Comparison of ENCODE assay signal across 22 mouse cellular contexts in genomic region chr6:100616133-100616532, GRCm38 (mm10). TPM values are rescaled to one million over a fixed set of nuclear protein-coding genes. Genes with fewer than 3 reads are reported as not detected.
A peak's percentile ranks its signal among the peaks of the same experiment; 100 is the strongest.
DNase-seq lines count a peak whose midpoint lies in the region; ATAC-seq and TF ChIP-seq lines count a peak whose summit lies in the region.
"Had no signal": no experiment of that assay in that cellular context is flagged by ENCODE, and none has a peak within 500 bp of the region (broad histone marks: within the 10 kb centered on the region; RNA-seq: fewer than 3 reads in every experiment).

No protein-coding gene starts in this region.

- no peak for DNase-seq in liver, postnatal 0 days
- DNase-seq in liver = no peak
- peak; percentile 69 for DNase-seq in midbrain, embryonic 11.5 days (ENCODE audit: low spot score, missing footprints)
- no peak for DNase-seq in adrenal gland, adult 18-20 months (ENCODE audit: low spot score in 2 of 2)
- no peak for DNase-seq in embryo, embryonic 9.5 days (ENCODE audit: extremely low spot score)
- DNase-seq: adrenal gland, postnatal 10 days; adrenal gland, postnatal 36 days; cerebellum, adult 18-20 months; cerebellum, adult 9-10 months; cerebellum, postnatal 14 days; gastrocnemius, postnatal 25 days had no signal

- ATAC-seq in liver, postnatal 0 days = peak; percentile 72
- no peak for ATAC-seq in midbrain, embryonic 11.5 days (ENCODE audit: low FRiP score)
- no peak for ATAC-seq in midbrain, embryonic 13.5 days
- peak; percentile 89 for ATAC-seq in granulocyte monocyte progenitor cell, adult 5-6 weeks (replicated peaks; ENCODE audit: poor library complexity, severe bottlenecking)
- ATAC-seq: activated CD4-positive, CD25-positive, alpha-beta regulatory T cell, adult 4 months; forebrain, embryonic 15.5 days had no signal

- no peaks in the 10 kb centered on the region for H3K9me3 ChIP-seq in liver, postnatal 0 days (ENCODE audit: low read length)
- H3K9me3 ChIP-seq in midbrain, embryonic 11.5 days (ENCODE audit: control insufficient read depth, low read length) = no peaks in the 10 kb centered on the region
- H3K9me3 ChIP-seq in midbrain, embryonic 13.5 days = no peaks in the 10 kb centered on the region
- H3K9me3 ChIP-seq: embryonic facial prominence, embryonic 10.5 days; embryonic facial prominence, embryonic 13.5 days; forebrain, embryonic 12.5 days; forebrain, embryonic 15.5 days; hindbrain, embryonic 12.5 days; hindbrain, embryonic 15.5 days had no signal

- no peak overlapping the region for H3K9ac ChIP-seq in liver, postnatal 0 days (replicated peaks)
- H3K9ac ChIP-seq in midbrain, embryonic 11.5 days (ENCODE audit: low read length) = no peak overlapping the region
- no peak overlapping the region for H3K9ac ChIP-seq in midbrain, embryonic 13.5 days (replicated peaks)
- H3K9ac ChIP-seq: embryonic facial prominence, embryonic 13.5 days; forebrain, embryonic 12.5 days; forebrain, embryonic 15.5 days; hindbrain, embryonic 12.5 days; hindbrain, embryonic 15.5 days had no signal

- no peaks in the 10 kb centered on the region for H3K36me3 ChIP-seq in liver, postnatal 0 days (replicated peaks; ENCODE audit: insufficient read depth, low read length)
- H3K36me3 ChIP-seq in midbrain, embryonic 11.5 days (ENCODE audit: control insufficient read depth, insufficient read depth, low read length) = no peaks in the 10 kb centered on the region
- no peaks in the 10 kb centered on the region for H3K36me3 ChIP-seq in midbrain, embryonic 13.5 days
- H3K36me3 ChIP-seq: embryonic facial prominence, embryonic 13.5 days; forebrain, embryonic 15.5 days; hindbrain, embryonic 12.5 days; hindbrain, embryonic 15.5 days had no signal

- no peak for TF ChIP-seq EP300 in liver, postnatal 0 days (IDR thresholded peaks at IDR 0.05; ENCODE audit: low read depth)

- H3K27ac ChIP-seq in liver, postnatal 0 days (ENCODE audit: low read depth) = no peak overlapping the region
- no peak overlapping the region for H3K27ac ChIP-seq in midbrain, embryonic 11.5 days (ENCODE audit: low read depth, low read length)
- no peak overlapping the region for H3K27ac ChIP-seq in midbrain, embryonic 13.5 days
- H3K27ac ChIP-seq: embryonic facial prominence, embryonic 10.5 days; embryonic facial prominence, embryonic 13.5 days; forebrain, embryonic 12.5 days; forebrain, embryonic 15.5 days; hindbrain, embryonic 12.5 days; hindbrain, embryonic 15.5 days had no signal

- H3K4me3 ChIP-seq in liver, postnatal 0 days (ENCODE audit: low read depth, low read length) = no peak overlapping the region
- no peak overlapping the region for H3K4me3 ChIP-seq in midbrain, embryonic 11.5 days (ENCODE audit: low read depth, low read length)
- H3K4me3 ChIP-seq in midbrain, embryonic 13.5 days (replicated peaks) = no peak overlapping the region
- H3K4me3 ChIP-seq: embryonic facial prominence, embryonic 10.5 days; embryonic facial prominence, embryonic 13.5 days; erythroblast, embryonic 14.5 days; forebrain, embryonic 12.5 days; forebrain, embryonic 15.5 days; hindbrain, embryonic 12.5 days; hindbrain, embryonic 15.5 days had no signal

- no peak for TF ChIP-seq CTCF in liver, postnatal 0 days (IDR thresholded peaks at IDR 0.05; ENCODE audit: low read depth)

- 60% methylated on average over 4 of the region's 4 CpGs for WGBS in liver, postnatal 0 days (ENCODE audit: insufficient replicate concordance)
- WGBS in midbrain, embryonic 11.5 days = 96% methylated on average over 4 of the region's 4 CpGs
- 95% methylated on average over 4 of the region's 4 CpGs for WGBS in midbrain, embryonic 13.5 days

- H3K27me3 ChIP-seq in liver, postnatal 0 days (ENCODE audit: insufficient read depth, low read length) = no peaks in the 10 kb centered on the region
- H3K27me3 ChIP-seq in midbrain, embryonic 11.5 days (ENCODE audit: control insufficient read depth, insufficient read depth, low read length) = no peaks in the 10 kb centered on the region
- no peaks in the 10 kb centered on the region for H3K27me3 ChIP-seq in midbrain, embryonic 13.5 days
- H3K27me3 ChIP-seq: embryonic facial prominence, embryonic 13.5 days; forebrain, embryonic 12.5 days; forebrain, embryonic 15.5 days; hindbrain, embryonic 12.5 days; hindbrain, embryonic 15.5 days had no signal

- H3K4me2 ChIP-seq in liver, postnatal 0 days (ENCODE audit: low read depth, low read length) = no peak overlapping the region
- H3K4me2 ChIP-seq in midbrain, embryonic 11.5 days = no peak overlapping the region
- no peak overlapping the region for H3K4me2 ChIP-seq in midbrain, embryonic 13.5 days (replicated peaks)
- H3K4me2 ChIP-seq: embryonic facial prominence, embryonic 13.5 days; forebrain, embryonic 12.5 days; forebrain, embryonic 15.5 days; heart, embryonic 11.5 days; hindbrain, embryonic 12.5 days; hindbrain, embryonic 15.5 days had no signal

- peaks cover 8% of the 10 kb centered on the region for H3K4me1 ChIP-seq in liver, postnatal 0 days (ENCODE audit: insufficient read depth)
- H3K4me1 ChIP-seq in midbrain, embryonic 11.5 days (ENCODE audit: control insufficient read depth, insufficient read depth, low read length) = peaks cover 5% of the 10 kb centered on the region; the same call in 1 of the 2 replicates
- peaks cover 8% of the 10 kb centered on the region for H3K4me1 ChIP-seq in midbrain, embryonic 13.5 days (replicated peaks)

RNA-seq across cellular contexts. Expression of gene Shq1, which starts 54.8 kb away (rescaled TPM):
- polyA plus RNA-seq in liver, postnatal 0 days (2015; fragmentation: Nextera tagmentation; extraction: Ambion mirVana) = 6.4 TPM in 2 replicates
- polyA plus RNA-seq in midbrain, embryonic 11.5 days (2014; fragmentation: Nextera tagmentation; extraction: Ambion mirVana) = 18.0 and 18.9 TPM in 2 replicates
- 11.9 and 12.7 TPM in 2 replicates for polyA plus RNA-seq in midbrain, embryonic 13.5 days (2015; fragmentation: Nextera tagmentation; extraction: Ambion mirVana)
- total RNA-seq in granulocyte monocyte progenitor cell, adult 5-6 weeks (2014; fragmentation: Nextera tagmentation) = 16.4 and 17.8 TPM in 2 replicates
- total RNA-seq in granulocyte monocyte progenitor cell, adult 5-6 weeks (2017) = 14.4 and 28.5 TPM in 2 replicates
- 10 to 100 TPM in 1 of 2 experiments, 1 to 10 TPM in 1; 9.0 to 10.6 TPM for total RNA-seq in adrenal gland, adult 18-20 months (2021)

Comparison
In these comparisons a context has a peak if more than half of its experiments do, and no peak if none do; other contexts are left out.
1. ATAC-seq: peak in liver, postnatal 0 days (single experiment) and granulocyte monocyte progenitor cell, adult 5-6 weeks (single experiment); none in midbrain, embryonic 11.5 days (single experiment) and midbrain, embryonic 13.5 days (single experiment).